Mouse (Mus musculus) hindbrain, postnatal 0 days (tissue): ENCODE measurements around the gene Mlip. TPM values are rescaled to one million over a fixed set of nuclear protein-coding genes. Genes with fewer than 3 reads are reported as not detected.

Source experiments
- ATAC-seq: fragments of 200-750 bp; cut with Nextera tagmentation; 2 replicates; pipeline ENCODE4 v1.8.0; 2017; ENCODE audit warnings: mild to moderate bottlenecking, moderate TSS enrichment, moderate library complexity
- DNase-seq: peaks from one replicate; pipeline ENCODE4 v3.0.0-alpha.2; 2015; ENCODE audit warnings: low spot score
- H3K27ac ChIP-seq: fragments of 300-500 bp; sonication (generic); 2 replicates; pipeline ENCODE4 v1.5.1; 2014; ENCODE audit warnings: mild to moderate bottlenecking
- H3K27me3 ChIP-seq: fragments of 300-500 bp; sonication (generic); 2 replicates; pipeline ENCODE4 v1.6.1; 2014; ENCODE audit warnings: low read length, mixed read lengths; ENCODE audit not compliant: insufficient read depth
- H3K36me3 ChIP-seq: fragments of 300-500 bp; sonication (generic); 2 replicates; pipeline ENCODE4 v1.6.1; 2014; ENCODE audit warnings: low read length, mixed read lengths; ENCODE audit not compliant: insufficient read depth
- H3K4me1 ChIP-seq: fragments of 300-500 bp; sonication (generic); 2 replicates; pipeline ENCODE4 v1.6.1; 2014; ENCODE audit warnings: antibody characterized with exemption, low read length, mixed read lengths; ENCODE audit not compliant: insufficient read depth
- H3K4me2 ChIP-seq: fragments of 300-500 bp; sonication (generic); 2 replicates; pipeline ENCODE4 v1.6.1; 2014; ENCODE audit warnings: low read depth, mild to moderate bottlenecking, low read length, moderate library complexity, mixed read lengths
- H3K4me3 ChIP-seq: fragments of 300-500 bp; sonication (generic); 2 replicates; pipeline ENCODE4 v1.5.1; 2014; ENCODE audit warnings: low read length
- H3K9ac ChIP-seq: fragments of 300-500 bp; sonication (generic); replicated peaks from 2 replicates; pipeline ENCODE4 v1.6.1; 2014; ENCODE audit warnings: mild to moderate bottlenecking, low read length, moderate library complexity, mixed read lengths
- H3K9me3 ChIP-seq: fragments of 300-500 bp; sonication (generic); 2 replicates; pipeline ENCODE4 v1.6.1; 2016; ENCODE audit warnings: low read length, mixed read lengths
- CTCF ChIP-seq: IDR thresholded peaks from 2 replicates; pipeline ENCODE4 v1.5.1; 2016; ENCODE audit warnings: antibody characterized with exemption, control low read depth, low read depth
- WGBS: fragments of 180-500 bp; shearing (Covaris S2); extraction: QIAGEN DNeasy Blood & Tissue Kit; methylation state at CpG from one replicate; pipeline ENCODE4 v1.1.7; 2014; 5-methylcytosine and 5-hydroxymethylcytosine counted together
- polyA plus RNA-seq: library from polyadenylated mRNA; unstranded; fragments of >200 nt; fragmentation: Nextera tagmentation; extraction: Ambion mirVana; gene quantifications from 2 replicates; pipeline ENCODE4 v1.2.1, GENCODE M21; 2015
- total RNA-seq: library from RNA; depleted of rRNA; stranded (reverse); fragments of >200 nt; gene quantifications from 2 replicates; pipeline ENCODE4 v1.2.3, GENCODE M21; 2014

Gene Mlip
- total and polyA plus RNA-seq, 2 experiments from 2014 or later, result 2.1 to 2.5 TPM

DNA sequence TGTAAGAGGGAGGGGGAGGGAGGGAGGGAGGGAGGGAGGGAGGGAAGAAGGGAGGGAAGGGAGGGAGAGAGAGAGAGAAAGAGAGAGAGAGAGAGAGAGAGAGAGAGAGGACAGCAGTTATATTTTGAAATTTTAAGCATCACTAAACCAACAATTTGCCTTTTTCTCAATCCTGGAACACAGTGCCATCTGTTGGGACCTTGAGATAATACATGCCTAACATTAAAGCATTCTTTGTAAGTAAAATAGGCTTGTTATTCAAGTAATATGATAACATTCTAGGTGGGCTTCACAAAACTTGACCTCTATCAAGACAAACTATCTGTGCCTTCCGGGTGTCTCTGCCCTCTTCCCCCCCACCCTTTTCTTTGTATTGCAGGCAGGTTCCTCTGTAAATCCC is 34.0 kb upstream of the Mlip start:
- no peak overlapping the region for H3K4me2 ChIP-seq
- H3K27ac ChIP-seq, result no peak overlapping the region
- no peak overlapping the region for H3K9ac ChIP-seq
- no peaks in the 10 kb centered on the region for H3K9me3 ChIP-seq
- H3K4me3 ChIP-seq, result no peak overlapping the region
- peak; percentile 65 for TF ChIP-seq CTCF
- no peaks in the 10 kb centered on the region for H3K4me1 ChIP-seq
- DNase-seq (peak; percentile 68), ATAC-seq (no peak)
- H3K36me3 ChIP-seq, result no peaks in the 10 kb centered on the region
- no peaks in the 10 kb centered on the region for H3K27me3 ChIP-seq
- 45% methylated on average over 1 of the region's 1 CpGs for WGBS

DNA sequence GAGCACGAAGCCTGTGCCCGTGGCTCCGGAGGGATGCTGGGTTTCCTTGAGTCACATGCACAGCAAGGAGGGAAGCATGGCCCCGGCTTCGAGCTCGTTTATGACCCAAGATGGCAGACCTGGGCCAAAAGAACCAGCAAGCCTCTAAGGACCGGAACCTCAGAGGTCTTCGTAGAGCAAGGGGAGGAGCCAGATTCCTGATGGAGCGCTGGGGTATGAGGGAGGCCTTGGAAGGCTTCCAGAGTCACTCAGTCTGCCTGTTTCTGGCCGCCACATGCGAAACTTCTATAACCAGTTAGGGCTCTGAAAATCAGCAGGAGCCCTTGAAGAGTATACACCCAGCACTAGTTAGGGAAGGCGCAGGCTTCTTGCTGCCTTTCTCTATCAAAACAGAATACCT is 32.8 kb upstream of the Mlip start:
- 73% methylated on average over 12 of the region's 12 CpGs for WGBS

DNA sequence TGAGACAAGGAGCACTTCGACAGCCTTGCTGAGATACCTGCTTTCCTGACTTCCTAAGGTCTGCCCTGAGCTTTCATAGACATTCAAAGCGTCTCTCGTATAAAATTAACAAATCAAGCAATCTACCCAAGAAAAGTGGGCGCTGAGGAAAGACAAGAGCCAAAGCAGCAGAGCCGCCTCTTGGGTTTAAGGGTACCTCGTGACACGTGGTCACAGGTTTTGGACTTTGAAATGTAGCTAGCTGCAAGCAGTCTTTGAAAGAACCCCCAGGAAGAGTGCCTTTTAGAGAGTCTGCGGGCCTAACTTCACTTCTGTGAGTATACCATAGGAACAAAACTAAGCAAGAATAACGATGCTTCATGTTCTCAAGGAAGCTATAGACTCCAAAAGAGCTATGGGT is 31.9 kb upstream of the Mlip start:
- H3K4me2 ChIP-seq, result no peak overlapping the region
- DNase-seq, result no peak
- no peak overlapping the region for H3K4me3 ChIP-seq
- H3K36me3 ChIP-seq, result no peaks in the 10 kb centered on the region
- WGBS, result 91% methylated on average over 9 of the region's 9 CpGs
- H3K27ac ChIP-seq, result no peak overlapping the region
- no peak overlapping the region for H3K9ac ChIP-seq
- no peaks in the 10 kb centered on the region for H3K4me1 ChIP-seq
- no peak for ATAC-seq
- H3K9me3 ChIP-seq, result no peaks in the 10 kb centered on the region
- TF ChIP-seq CTCF, result no peak
- H3K27me3 ChIP-seq, result no peaks in the 10 kb centered on the region

More for the DNA sequence above, 32.8 kb upstream of the Mlip start:
- Histone ChIP-seq H3K4me3 (no peak overlapping the region), H3K9me3 (no peaks in the 10 kb centered on the region), H3K9ac (no peak overlapping the region), H3K27me3 (no peaks in the 10 kb centered on the region), H3K36me3 (no peaks in the 10 kb centered on the region), H3K27ac (no peak overlapping the region), H3K4me2 (no peak overlapping the region), H3K4me1 (no peaks in the 10 kb centered on the region)
- DNase-seq (no peak), ATAC-seq (no peak)
- TF ChIP-seq CTCF, result no peak

- Histone ChIP-seq H3K27me3 (no peaks in the 10 kb centered on the region), H3K9ac (no peak overlapping the region), H3K36me3 (no peaks in the 10 kb centered on the region), H3K4me2 (no peak overlapping the region), H3K4me3 (no peak overlapping the region), H3K27ac (no peak overlapping the region), H3K4me1 (no peaks in the 10 kb centered on the region), H3K9me3 (no peaks in the 10 kb centered on the region)
- no peak for ATAC-seq
- WGBS, result 81% methylated on average over 4 of the region's 4 CpGs
- no peak for DNase-seq
- TF ChIP-seq CTCF, result no peak
Measured at GRCm38 (mm10) chr9:77383951-77384350, 31.2 kb upstream of the Mlip start.

DNA sequence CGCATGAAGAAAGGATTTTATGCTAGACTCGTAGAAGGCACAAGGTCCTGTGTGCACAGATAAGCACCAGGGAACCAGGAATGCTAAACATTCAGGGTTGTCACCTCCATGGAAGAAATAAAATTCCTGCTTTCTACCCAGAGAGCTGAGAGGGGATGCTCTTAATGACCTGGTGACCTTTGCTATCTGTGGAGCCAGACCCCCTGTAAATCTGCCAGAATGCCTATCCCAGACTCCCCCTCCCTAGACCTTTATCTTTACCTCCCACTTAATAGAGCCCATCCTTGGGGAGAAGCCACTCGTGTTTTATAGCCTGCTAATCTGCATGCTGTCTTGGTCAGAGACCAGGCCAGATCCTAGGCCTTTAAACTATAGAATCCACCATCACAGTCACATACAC is 29.7 kb upstream of the Mlip start:
- Histone ChIP-seq H3K4me1 (no peaks in the 10 kb centered on the region), H3K9me3 (no peaks in the 10 kb centered on the region), H3K36me3 (no peaks in the 10 kb centered on the region), H3K4me2 (no peak overlapping the region), H3K27ac (no peak overlapping the region), H3K27me3 (no peaks in the 10 kb centered on the region), H3K4me3 (no peak overlapping the region), H3K9ac (no peak overlapping the region)
- 55% methylated on average over 3 of the region's 3 CpGs for WGBS
- no peak for TF ChIP-seq CTCF
- no peak for ATAC-seq
- DNase-seq, result no peak

DNA sequence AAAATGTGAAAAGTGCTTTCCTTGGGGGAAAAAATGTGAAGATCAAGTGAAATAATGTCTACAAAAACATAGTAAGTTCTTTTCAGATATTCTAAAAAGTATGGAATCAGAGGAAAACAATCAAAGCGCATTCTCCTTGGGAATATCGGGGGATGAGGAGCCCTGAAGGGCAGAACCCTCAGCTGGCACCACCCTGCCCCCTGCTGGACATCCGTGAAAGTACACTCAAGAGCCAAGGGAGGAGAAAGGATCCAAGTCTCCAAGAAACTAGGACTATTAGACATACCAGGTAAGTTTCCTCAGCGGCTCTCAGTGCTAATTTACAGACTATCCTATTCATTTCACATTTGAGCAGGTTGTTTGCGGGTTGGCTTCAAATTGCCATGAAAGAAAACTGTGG is 28.8 kb upstream of the Mlip start:
- Histone ChIP-seq H3K27me3 (no peaks in the 10 kb centered on the region), H3K4me3 (no peak overlapping the region), H3K4me1 (no peaks in the 10 kb centered on the region), H3K4me2 (no peak overlapping the region), H3K9ac (no peak overlapping the region), H3K27ac (no peak overlapping the region), H3K36me3 (no peaks in the 10 kb centered on the region), H3K9me3 (no peaks in the 10 kb centered on the region)
- peak; percentile 89 for TF ChIP-seq CTCF
- no peak for ATAC-seq
- DNase-seq, result peak; percentile 73
- WGBS, result 11% methylated on average over 5 of the region's 5 CpGs

DNA sequence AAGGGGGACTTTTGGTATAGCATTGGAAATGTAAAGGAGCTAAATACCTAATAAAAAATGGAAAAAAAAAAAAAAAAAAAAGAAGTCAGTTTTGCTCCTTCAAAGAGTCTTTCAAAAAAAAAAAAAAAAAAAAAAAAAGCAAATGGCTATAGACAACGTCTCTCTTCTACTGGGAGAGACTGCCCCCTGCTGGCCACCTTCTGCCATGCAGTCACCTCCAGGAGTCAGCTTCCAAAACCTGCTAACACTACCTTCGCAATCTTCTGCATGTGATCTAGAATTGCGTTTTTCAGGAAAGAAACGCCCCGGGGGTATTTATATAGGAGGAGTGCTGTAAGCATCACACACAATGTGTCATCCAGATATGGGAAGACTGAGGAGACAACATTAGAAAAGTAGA is 26.9 kb upstream of the Mlip start:
- Histone ChIP-seq H3K27ac (no peak overlapping the region), H3K9ac (no peak overlapping the region), H3K9me3 (no peaks in the 10 kb centered on the region), H3K4me3 (no peak overlapping the region), H3K27me3 (no peaks in the 10 kb centered on the region), H3K4me1 (no peaks in the 10 kb centered on the region), H3K4me2 (no peak overlapping the region), H3K36me3 (no peaks in the 10 kb centered on the region)
- no peak for ATAC-seq
- peak; percentile 76 for TF ChIP-seq CTCF
- 47% methylated on average over 5 of the region's 5 CpGs for WGBS
- DNase-seq, result peak; percentile 83
